Mouse (Mus musculus): ENCODE data around the gene Pln.

The Pln gene

DNA sequence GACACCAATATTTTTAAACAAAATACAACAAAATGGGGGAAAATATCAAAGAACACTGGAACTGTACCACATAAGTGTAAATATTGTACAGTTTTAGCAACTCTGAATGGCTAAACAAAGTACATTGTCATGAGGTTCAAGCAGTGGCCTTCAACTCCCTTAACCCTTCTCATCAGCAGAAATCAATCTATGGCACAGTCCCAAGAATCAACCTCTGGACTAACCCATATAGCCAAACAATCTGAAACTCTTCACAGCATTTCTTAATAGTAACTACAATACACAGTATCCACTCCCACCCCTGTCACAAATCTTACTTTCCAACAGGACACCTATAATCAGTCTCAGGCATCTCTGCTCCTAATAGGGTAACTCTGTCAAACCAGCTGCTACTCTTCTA is 26.8 kb downstream of the Pln start:
- DNase-seq (ENCODE audit: low read depth, low spot score), result no peak

DNA sequence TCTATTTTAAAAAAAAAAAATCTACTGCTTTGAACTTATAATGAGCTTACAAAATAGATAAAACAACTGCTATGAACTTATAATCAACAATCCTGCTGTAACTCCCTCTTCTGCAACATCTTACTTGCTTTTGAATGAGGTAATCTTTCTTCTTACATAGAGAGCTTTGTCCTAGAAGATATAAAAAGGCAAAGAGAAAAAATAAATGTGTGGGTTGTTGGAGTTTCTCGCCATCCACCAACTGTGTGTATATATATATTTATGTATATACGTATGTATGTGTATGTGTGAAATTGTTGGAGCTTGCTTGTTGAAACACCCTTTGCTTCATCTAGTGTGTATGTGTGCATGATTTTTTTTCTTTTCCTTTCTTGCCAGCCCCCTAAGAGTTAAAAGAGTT is 29.8 kb downstream of the Pln start:
- no peak for DNase-seq (ENCODE audit: low read depth, low spot score)

DNA sequence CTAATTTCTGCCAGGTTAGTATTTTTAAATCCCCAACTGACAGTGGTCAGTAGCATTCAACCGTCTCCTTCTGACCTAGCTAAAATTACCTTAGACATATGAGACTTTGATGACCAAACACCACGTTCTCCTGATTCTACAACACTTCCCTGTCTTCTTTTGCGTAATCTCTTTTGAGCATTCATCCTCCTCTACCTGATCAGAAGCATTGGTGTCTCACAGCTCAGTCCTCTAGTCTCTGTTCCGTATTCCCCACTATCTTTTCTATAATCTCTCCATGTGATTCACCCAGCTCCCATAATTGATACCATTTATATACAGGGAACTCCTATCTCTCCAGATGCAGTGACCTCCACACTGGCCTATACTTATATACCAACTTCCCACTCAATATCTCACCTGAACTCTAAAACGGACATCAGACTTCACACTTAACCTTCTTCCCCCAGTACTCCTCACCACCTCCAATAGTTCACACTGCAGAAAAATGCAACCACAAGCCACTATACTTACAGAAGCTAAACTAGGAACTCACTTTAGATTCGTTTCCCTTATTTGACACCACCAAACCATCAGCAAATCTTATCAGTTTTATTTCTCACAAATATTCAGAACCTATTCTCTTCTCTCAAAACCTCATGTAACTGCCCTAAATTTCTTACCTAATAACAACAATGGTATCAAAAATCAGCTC is 36.6 kb downstream of the Pln start:
- no peak for DNase-seq (ENCODE audit: low read depth, low spot score)

DNA sequence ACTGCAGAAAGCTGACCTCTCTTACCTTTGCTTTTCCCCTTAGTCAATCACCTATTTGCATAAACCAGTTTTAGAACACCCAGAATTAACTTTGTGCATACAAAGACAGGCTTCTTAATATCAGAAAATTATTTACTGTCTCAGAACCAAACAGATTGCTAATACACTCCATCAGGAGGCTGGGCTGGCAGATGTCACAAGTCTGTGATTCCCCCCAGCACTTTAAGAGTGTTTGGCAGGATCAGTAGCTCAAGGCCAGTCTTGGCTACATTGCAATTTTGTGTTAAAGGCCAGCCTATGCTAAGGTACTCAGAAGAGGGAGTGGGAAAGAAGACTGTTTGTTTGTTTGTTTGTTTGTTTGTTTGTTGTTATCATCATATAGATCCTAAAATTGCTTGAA is 39.6 kb downstream of the Pln start:
- DNase-seq (ENCODE audit: low read depth, low spot score), result no peak

DNA sequence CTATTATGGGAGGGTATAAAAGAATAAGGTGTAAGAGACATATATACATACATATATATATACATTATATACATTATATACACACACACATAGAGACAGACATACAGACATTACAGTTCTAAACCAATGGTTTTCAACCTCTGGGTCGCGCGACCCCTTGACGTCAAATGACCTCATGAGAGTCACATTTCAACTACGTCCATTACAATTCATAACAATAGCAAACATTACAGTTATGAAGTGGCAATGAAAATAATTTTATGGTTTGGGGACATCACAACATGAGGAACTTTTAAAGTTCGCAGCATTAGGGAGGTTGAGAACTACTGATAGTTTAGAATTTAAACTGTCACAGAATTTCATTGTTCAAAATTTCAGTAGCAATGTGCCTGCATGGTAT is 40.8 kb downstream of the Pln start:
- no peak for DNase-seq (ENCODE audit: low read depth, low spot score)

DNA sequence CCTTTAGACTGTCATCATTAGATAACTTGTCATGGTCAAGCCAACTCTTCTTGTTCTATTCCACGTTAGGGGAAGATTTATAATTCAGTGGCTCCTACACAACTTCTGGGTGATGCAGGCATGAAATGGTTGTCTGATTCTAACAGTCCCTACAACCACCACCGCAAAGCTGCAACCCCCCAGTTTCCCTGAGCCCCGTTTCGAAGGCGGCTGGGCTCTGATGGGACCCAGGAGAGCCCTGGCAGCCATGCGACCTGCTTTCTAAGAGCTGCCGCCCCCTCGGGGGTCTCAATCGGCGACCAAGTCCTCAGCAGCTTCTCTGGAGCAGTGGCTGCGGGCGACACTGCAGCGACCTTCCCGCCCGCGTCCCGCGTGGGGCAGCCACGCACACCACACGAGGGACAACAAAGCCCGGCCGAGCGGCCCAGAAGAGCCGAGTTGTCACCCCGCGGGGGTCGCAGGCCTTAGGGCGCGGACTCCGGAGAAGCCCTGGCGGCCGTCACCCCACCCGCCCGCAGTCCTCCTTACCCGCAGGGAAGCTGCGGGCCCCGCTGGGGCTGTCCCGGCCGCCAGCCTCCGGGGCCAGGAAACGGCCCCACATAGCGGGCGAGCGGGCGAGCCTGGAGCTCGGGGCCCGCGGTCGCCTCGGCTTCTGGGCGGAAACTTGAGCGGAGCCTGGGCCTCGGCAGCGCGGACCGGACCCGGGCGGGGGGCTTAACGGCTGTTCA is 41.7 kb downstream of the Pln start:
- peak; percentile 26 for DNase-seq (ENCODE audit: low read depth, low spot score)

DNA sequence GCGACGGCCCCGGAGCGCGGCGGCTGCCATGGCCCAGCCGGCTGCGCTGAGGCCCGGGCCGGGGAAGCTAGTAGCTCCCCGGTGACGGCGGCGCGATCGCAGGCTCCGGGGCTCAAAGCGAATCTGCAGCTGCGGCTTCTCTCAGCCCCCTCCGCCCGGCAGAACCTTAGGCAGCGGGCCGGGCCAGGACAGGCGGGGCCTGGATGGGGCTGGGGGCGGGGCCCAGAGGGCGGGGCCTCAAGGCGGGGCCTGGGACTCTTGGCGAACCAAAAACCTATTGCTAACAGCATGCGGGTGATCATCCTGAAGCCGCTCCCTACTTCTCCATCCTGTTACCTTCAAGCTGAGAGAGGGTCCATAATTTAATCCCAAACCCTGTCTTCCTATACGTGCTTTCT is 42.2 kb downstream of the Pln start, which contains the start of gene Cep85l:
TSS of gene Cep85l (minus strand) at position 239 of the 398 bp plus-strand sequence.
- DNase-seq (ENCODE audit: low read depth, low spot score), result peak; percentile 89

DNA sequence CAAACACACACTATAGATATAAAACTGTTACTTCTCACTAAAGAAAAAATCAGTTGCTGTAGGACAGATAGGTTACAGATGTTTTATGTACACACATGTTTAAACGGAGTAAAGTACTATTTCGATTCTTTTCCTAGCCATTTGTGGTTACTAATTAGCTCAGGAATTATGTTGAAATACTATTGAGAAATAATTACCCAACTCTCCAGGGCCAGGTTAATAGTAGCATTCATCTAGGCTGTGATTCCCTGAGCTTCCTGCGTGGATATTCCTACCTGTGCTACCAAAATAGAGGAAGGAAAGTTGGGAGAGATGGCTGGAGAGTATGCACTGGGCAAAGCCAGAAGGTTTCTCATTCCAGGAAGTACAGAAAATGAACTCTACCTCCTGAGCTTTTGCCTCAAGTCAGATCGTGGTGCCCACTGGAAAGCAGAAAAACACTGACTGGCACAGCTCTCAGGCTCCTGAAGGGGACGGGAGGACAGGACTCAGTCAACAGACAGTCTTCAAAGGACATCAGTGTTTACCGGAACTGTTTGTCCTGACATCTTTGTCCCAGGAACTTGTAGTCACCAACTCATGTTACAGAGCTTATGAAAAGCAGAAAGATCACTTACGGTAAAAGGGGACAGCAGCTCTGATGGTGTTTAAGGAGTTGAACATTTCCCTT is 45.4 kb downstream of the Pln start:
- peak; percentile 84 for DNase-seq (ENCODE audit: low read depth, low spot score)

DNA sequence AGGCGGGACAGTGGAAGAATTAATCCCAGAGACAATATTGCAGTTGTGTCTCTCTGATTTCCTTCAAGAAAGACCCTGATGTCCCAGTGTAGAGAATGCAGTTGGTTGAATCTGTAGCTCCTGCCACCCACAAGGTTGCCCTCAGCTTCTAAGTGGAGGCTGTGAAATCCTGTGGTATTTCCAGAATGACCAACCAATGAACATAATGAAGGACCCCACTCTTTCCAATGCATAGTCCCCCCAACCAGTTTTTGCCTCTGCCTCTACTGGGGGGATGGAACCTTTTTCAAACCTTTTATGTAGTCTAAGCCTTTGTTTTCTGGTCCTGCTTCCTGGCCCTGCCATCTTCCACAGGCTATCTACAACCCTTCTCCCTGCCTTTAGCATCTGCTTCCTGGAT is 47.4 kb downstream of the Pln start:
- DNase-seq (ENCODE audit: low read depth, low spot score), result no peak

DNA sequence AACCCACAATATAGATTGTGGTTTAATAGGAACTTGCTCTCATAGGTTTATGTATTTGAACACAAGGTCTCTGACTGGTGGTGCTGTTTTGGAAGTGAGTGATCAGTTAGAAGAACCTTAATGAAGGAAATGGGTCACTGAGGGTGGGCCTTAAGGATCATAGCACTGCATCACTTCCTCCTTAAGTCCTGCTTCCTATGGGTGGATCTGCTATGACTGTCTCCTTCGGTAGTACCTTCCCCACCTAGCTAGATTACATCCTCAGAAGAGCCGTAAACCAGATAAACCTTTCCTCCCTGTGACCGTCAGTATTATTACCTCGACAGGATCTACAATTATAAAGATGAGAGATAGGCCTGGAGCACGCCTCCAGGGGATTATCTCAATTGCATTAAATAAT is 48.0 kb downstream of the Pln start:
- DNase-seq (ENCODE audit: low read depth, low spot score), result no peak

DNA sequence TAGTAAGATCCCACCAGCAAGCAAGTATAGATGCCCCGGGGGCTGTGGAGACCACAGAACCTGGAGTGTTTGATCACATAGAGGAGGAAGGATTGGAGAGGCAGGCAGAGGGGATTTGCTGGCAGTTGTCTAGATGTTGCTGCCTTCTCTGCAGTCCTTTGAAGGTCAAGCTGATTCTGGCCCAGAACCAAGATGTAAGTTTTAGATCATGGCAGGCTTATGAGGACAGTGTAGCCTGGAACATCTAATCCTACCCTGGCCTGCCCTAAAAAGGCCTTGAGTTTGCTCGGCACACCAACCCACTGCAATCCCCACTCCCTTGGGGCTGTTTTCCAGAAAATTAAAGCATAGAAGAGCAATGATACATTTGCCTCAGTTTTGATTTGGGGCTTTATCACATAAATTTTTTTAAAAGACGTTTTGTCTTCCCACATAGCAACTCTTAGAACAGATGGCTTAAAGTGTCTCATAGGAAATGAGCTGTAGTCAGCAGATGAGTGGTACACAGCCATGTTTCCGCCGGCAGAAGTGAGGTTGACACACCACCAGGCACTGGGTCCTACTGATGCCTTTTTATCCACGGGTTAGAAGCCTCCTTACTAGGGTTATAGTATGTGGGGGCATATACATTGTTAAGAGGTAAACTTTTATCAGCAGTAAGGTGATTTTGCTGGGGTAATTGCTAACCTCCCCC is 50.9 kb downstream of the Pln start:
- peak; percentile 67 for DNase-seq (ENCODE audit: low read depth, low spot score)

DNA sequence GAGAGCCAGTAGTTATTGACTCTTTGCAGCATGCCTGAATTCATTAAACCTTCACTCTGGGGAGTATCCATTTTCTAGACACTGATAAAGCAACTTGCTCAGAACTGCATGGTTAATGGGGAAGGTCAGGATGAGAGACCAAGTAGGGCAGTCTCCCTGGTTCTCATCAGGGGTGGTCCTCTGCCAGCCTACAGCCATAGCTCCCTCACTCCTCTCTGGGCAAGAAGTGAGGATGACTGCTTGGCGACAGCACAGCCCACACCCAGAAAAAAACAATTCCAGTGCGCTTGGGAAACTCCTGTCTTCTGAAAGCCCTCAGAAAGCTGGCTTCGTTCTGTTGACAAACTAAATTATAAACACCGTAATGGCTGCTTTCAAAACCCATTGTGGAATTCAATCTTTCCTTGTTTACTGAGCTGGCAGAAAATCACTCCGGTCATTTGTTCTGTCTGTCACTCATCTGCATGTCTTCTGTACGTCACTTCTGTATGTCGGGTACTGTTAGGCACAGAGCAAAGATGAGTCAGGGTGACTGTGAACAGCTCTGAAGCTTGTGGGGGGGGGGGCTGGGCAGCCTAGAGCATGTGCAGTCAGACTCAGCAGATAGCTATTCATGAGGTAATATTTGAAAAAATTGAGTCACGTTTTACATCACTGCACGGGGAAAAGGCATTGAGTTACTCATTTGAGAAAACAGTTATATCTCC is 57.6 kb downstream of the Pln start:
- DNase-seq (ENCODE audit: low read depth, low spot score), result no peak

Data from skeletal muscle tissue, adult 2 months (tissue).